ENCODE assay signal across 8 mouse cellular contexts in genomic region chr4:154877864-154878548, GRCm38 (mm10). TPM values are rescaled to one million over a fixed set of nuclear protein-coding genes. Genes with fewer than 3 reads are reported as not detected.
A peak's percentile ranks its signal among the peaks of the same experiment; 100 is the strongest.
DNase-seq lines count a peak whose midpoint lies in the region; ATAC-seq and TF ChIP-seq lines count a peak whose summit lies in the region.

No protein-coding gene starts in this region.

- 7% methylated on average over 17 of the region's 18 CpGs for WGBS in heart, embryonic 11.5 days (ENCODE audit: insufficient replicate concordance)
- WGBS in kidney, embryonic 16.5 days, result 11% methylated on average over 18 of the region's 18 CpGs
- 9% methylated on average over 18 of the region's 18 CpGs for WGBS in liver, embryonic 11.5 days
- WGBS in stomach, embryonic 14.5 days, result 9% methylated on average over 18 of the region's 18 CpGs

- H3K79me3 ChIP-seq in C2C12 (ENCODE audit: low read depth), result no peaks in the 10 kb centered on the region

- H3ac ChIP-seq in C2C12 (ENCODE audit: control insufficient read depth, insufficient read length, low read depth), result no peak overlapping the region

- H3K27me3 ChIP-seq in C2C12 (ENCODE audit: control insufficient read depth, insufficient read depth, insufficient read length), result peaks cover 10% of the 10 kb centered on the region
- H3K27me3 ChIP-seq in erythroblast, embryonic 14.5 days (ENCODE audit: control insufficient read depth), result peaks cover 17% of the 10 kb centered on the region
- no peaks in the 10 kb centered on the region for H3K27me3 ChIP-seq in heart, embryonic 11.5 days (ENCODE audit: control insufficient read depth, insufficient read depth, low read length)
- no peaks in the 10 kb centered on the region for H3K27me3 ChIP-seq in kidney, embryonic 16.5 days (ENCODE audit: insufficient read depth, low read length)
- H3K27me3 ChIP-seq in liver, embryonic 11.5 days (replicated peaks; ENCODE audit: control insufficient read depth, insufficient read depth, low read length), result no peaks in the 10 kb centered on the region; the same call in 1 of the 2 replicates
- no peaks in the 10 kb centered on the region for H3K27me3 ChIP-seq in stomach, embryonic 14.5 days (ENCODE audit: control insufficient read depth, insufficient read depth, low read length)

- DNase-seq in brain, embryonic 14.5 days (ENCODE audit: low read depth), result peak; percentile 98
- DNase-seq in liver, embryonic 11.5 days (ENCODE audit: low spot score), result peak; percentile 90
- DNase-seq in naive thymus-derived CD4-positive, alpha-beta T cell, adult 2 months (ENCODE audit: low read depth), result peak; percentile 97

- H3K79me2 ChIP-seq in C2C12 (ENCODE audit: control insufficient read depth, insufficient read depth), result no peaks in the 10 kb centered on the region

- H3K4me2 ChIP-seq in heart, embryonic 11.5 days, result peak overlapping the region; percentile 62
- H3K4me2 ChIP-seq in kidney, embryonic 16.5 days (replicated peaks; ENCODE audit: low read depth, low read length), result peak overlapping the region; percentile 62
- peak overlapping the region; percentile 74 for H3K4me2 ChIP-seq in liver, embryonic 11.5 days
- H3K4me2 ChIP-seq in stomach, embryonic 14.5 days (replicated peaks; ENCODE audit: low read depth, low read length), result peak overlapping the region; percentile 45

- peaks cover 33% of the 10 kb centered on the region for H3K4me1 ChIP-seq in erythroblast, embryonic 14.5 days (ENCODE audit: control insufficient read depth)
- peaks cover 14% of the 10 kb centered on the region for H3K4me1 ChIP-seq in heart, embryonic 11.5 days (ENCODE audit: control insufficient read depth, insufficient read depth, low read length)
- no peaks in the 10 kb centered on the region for H3K4me1 ChIP-seq in kidney, embryonic 16.5 days (ENCODE audit: insufficient read depth, low read length)
- peaks cover 20% of the 10 kb centered on the region for H3K4me1 ChIP-seq in liver, embryonic 11.5 days (replicated peaks; ENCODE audit: control insufficient read depth, insufficient read depth, low read length)
- H3K4me1 ChIP-seq in stomach, embryonic 14.5 days (ENCODE audit: control insufficient read depth, insufficient read depth, low read length), result no peaks in the 10 kb centered on the region

- H3K27ac ChIP-seq in heart, embryonic 11.5 days (ENCODE audit: low read depth, low read length), result peak overlapping the region; percentile 91
- H3K27ac ChIP-seq in kidney, embryonic 16.5 days (ENCODE audit: low read length), result peak overlapping the region; percentile 79
- peak overlapping the region; percentile 84 for H3K27ac ChIP-seq in liver, embryonic 11.5 days (ENCODE audit: low read depth, low read length)
- H3K27ac ChIP-seq in stomach, embryonic 14.5 days (ENCODE audit: low read length), result peak overlapping the region; percentile 73

- peak; percentile 26; the same call in 1 of the 2 replicates for TF ChIP-seq POLR2A in brain, embryonic 14.5 days (IDR thresholded peaks at IDR 0.05; ENCODE audit: borderline replicate concordance, extremely low read depth, insufficient read depth, insufficient read length, poor library complexity, severe bottlenecking)

- peak overlapping the region; percentile 66 for H3K9ac ChIP-seq in heart, embryonic 11.5 days (ENCODE audit: low read depth, low read length)
- H3K9ac ChIP-seq in kidney, embryonic 16.5 days (replicated peaks; ENCODE audit: low read length), result peak overlapping the region; percentile 68
- peak overlapping the region; percentile 62 for H3K9ac ChIP-seq in liver, embryonic 11.5 days (ENCODE audit: low read depth, low read length)
- H3K9ac ChIP-seq in stomach, embryonic 14.5 days (replicated peaks; ENCODE audit: low read depth, low read length), result no peak overlapping the region; the same call in 1 of the 2 replicates

- H3K9me3 ChIP-seq in erythroblast, embryonic 14.5 days (ENCODE audit: control insufficient read depth, low read length), result no peaks in the 10 kb centered on the region
- no peaks in the 10 kb centered on the region for H3K9me3 ChIP-seq in heart, embryonic 11.5 days (replicated peaks; ENCODE audit: control insufficient read depth, low read length)
- H3K9me3 ChIP-seq in kidney, embryonic 16.5 days (ENCODE audit: low read length), result no peaks in the 10 kb centered on the region
- H3K9me3 ChIP-seq in liver, embryonic 11.5 days (ENCODE audit: control insufficient read depth, low read length), result no peaks in the 10 kb centered on the region
- no peaks in the 10 kb centered on the region for H3K9me3 ChIP-seq in stomach, embryonic 14.5 days (ENCODE audit: control insufficient read depth, low read depth, low read length)

- ATAC-seq in heart, embryonic 11.5 days (replicated peaks; ENCODE audit: insufficient number of reproducible peaks, low FRiP score, low TSS enrichment), result peak; percentile 90
- ATAC-seq in kidney, embryonic 16.5 days (ENCODE audit: low FRiP score, low TSS enrichment), result peak; percentile 98
- ATAC-seq in liver, embryonic 11.5 days (replicated peaks; ENCODE audit: low FRiP score), result peak; percentile 83
- peak; percentile 95 for ATAC-seq in stomach, embryonic 14.5 days (ENCODE audit: insufficient number of reproducible peaks, insufficient read depth, low FRiP score, low read depth)

- peak; percentile 25 for TF ChIP-seq CTCF in C2C12 (IDR thresholded peaks at IDR 0.05; ENCODE audit: control insufficient read depth, insufficient read depth, insufficient read length)
- peak; percentile 96 for TF ChIP-seq CTCF in brain, embryonic 14.5 days (IDR thresholded peaks at IDR 0.05; ENCODE audit: borderline replicate concordance, extremely low read depth, insufficient read depth, insufficient read length)

- H3K36me3 ChIP-seq in C2C12 (ENCODE audit: control insufficient read depth, insufficient read depth), result no peaks in the 10 kb centered on the region
- no peaks in the 10 kb centered on the region for H3K36me3 ChIP-seq in erythroblast, embryonic 14.5 days (ENCODE audit: control insufficient read depth)
- H3K36me3 ChIP-seq in heart, embryonic 11.5 days (ENCODE audit: control insufficient read depth, insufficient read depth, low read length), result no peaks in the 10 kb centered on the region
- no peaks in the 10 kb centered on the region for H3K36me3 ChIP-seq in kidney, embryonic 16.5 days (ENCODE audit: insufficient read depth, low read length)
- H3K36me3 ChIP-seq in liver, embryonic 11.5 days (ENCODE audit: control insufficient read depth, insufficient read depth, low read length), result no peaks in the 10 kb centered on the region
- no peaks in the 10 kb centered on the region for H3K36me3 ChIP-seq in stomach, embryonic 14.5 days (ENCODE audit: control insufficient read depth, insufficient read depth, low read length)

- H3K4me3 ChIP-seq in C2C12 (ENCODE audit: insufficient read depth, poor library complexity, severe bottlenecking), result no peak overlapping the region
- peak overlapping the region; percentile 54 for H3K4me3 ChIP-seq in erythroblast, embryonic 14.5 days (replicated peaks)
- H3K4me3 ChIP-seq in heart, embryonic 11.5 days (ENCODE audit: low read depth, low read length), result peak overlapping the region; percentile 37
- H3K4me3 ChIP-seq in kidney, embryonic 16.5 days (ENCODE audit: low read length), result peak overlapping the region; percentile 37
- H3K4me3 ChIP-seq in liver, embryonic 11.5 days (ENCODE audit: low read depth, low read length), result peak overlapping the region; percentile 47
- peak overlapping the region; percentile 13; the same call in 1 of the 2 replicates for H3K4me3 ChIP-seq in stomach, embryonic 14.5 days (ENCODE audit: low read depth, low read length)

TF ChIP-seq in C2C12, 6 proteins besides CTCF, POLR2A, EP300 and RAD21 (continues in another document):
- no peak for TF ChIP-seq MYOD1 (IDR thresholded peaks at IDR 0.05; ENCODE audit: control insufficient read depth, insufficient read length, low read depth)
- TF ChIP-seq MYOG (IDR thresholded peaks at IDR 0.05; ENCODE audit: control insufficient read depth, extremely low read depth, insufficient read length), result no peak

RNA-seq across cellular contexts. Expression of gene Mmel1, which starts 8.6 kb away (rescaled TPM):
- polyA plus RNA-seq in C2C12 (2012; fragmentation: generic; extraction: Trizol), result 0.04 TPM
- polyA plus RNA-seq in brain, embryonic 14.5 days (2012; rRNA removed), result 0.29 and 0.30 TPM in 2 replicates
- polyA plus RNA-seq in erythroblast, embryonic 14.5 days (2012), result 0.17 and 0.27 TPM in 2 replicates
- 0.23 and 0.82 TPM in 2 replicates for polyA plus RNA-seq in heart, embryonic 11.5 days (2014; fragmentation: Nextera tagmentation; extraction: Ambion mirVana)
- 0.17 TPM in 1 of 2 replicates, not detected in the other for polyA plus RNA-seq in kidney, embryonic 16.5 days (2015; fragmentation: Nextera tagmentation; extraction: Ambion mirVana)
- polyA plus RNA-seq in liver, embryonic 11.5 days (2014; fragmentation: Nextera tagmentation; extraction: Ambion mirVana), result 0.25 and 0.31 TPM in 2 replicates
- polyA plus RNA-seq in stomach, embryonic 14.5 days (2014; fragmentation: Nextera tagmentation; extraction: Ambion mirVana), result 0.12 TPM in 1 of 2 replicates, not detected in the other

RNA-seq across cellular contexts. Expression of gene Fam213b, which starts 20.9 kb away (rescaled TPM):
- polyA plus RNA-seq in C2C12 (2012; fragmentation: generic; extraction: Trizol), result 1.9 TPM
- 28.9 and 30.7 TPM in 2 replicates for polyA plus RNA-seq in brain, embryonic 14.5 days (2012; rRNA removed)
- 0.21 and 0.47 TPM in 2 replicates for polyA plus RNA-seq in erythroblast, embryonic 14.5 days (2012)
- polyA plus RNA-seq in heart, embryonic 11.5 days (2014; fragmentation: Nextera tagmentation; extraction: Ambion mirVana), result 26.4 and 29.6 TPM in 2 replicates
- 39.1 and 42.2 TPM in 2 replicates for polyA plus RNA-seq in kidney, embryonic 16.5 days (2015; fragmentation: Nextera tagmentation; extraction: Ambion mirVana)
- 17.4 and 20.1 TPM in 2 replicates for polyA plus RNA-seq in liver, embryonic 11.5 days (2014; fragmentation: Nextera tagmentation; extraction: Ambion mirVana)
- 40.1 and 42.5 TPM in 2 replicates for polyA plus RNA-seq in stomach, embryonic 14.5 days (2014; fragmentation: Nextera tagmentation; extraction: Ambion mirVana)

RNA-seq across cellular contexts. Expression of gene Ttc34, which starts 40.7 kb away (rescaled TPM):
- not detected for polyA plus RNA-seq in C2C12 (2012; fragmentation: generic; extraction: Trizol)
- polyA plus RNA-seq in brain, embryonic 14.5 days (2012; rRNA removed), result 0.50 and 1.00 TPM in 2 replicates
- polyA plus RNA-seq in erythroblast, embryonic 14.5 days (2012), result not detected in 2 replicates
- polyA plus RNA-seq in heart, embryonic 11.5 days (2014; fragmentation: Nextera tagmentation; extraction: Ambion mirVana), result 0.35 and 0.52 TPM in 2 replicates
- polyA plus RNA-seq in kidney, embryonic 16.5 days (2015; fragmentation: Nextera tagmentation; extraction: Ambion mirVana), result 0.24 and 0.59 TPM in 2 replicates
- 0.10 TPM in 1 of 2 replicates, not detected in the other for polyA plus RNA-seq in liver, embryonic 11.5 days (2014; fragmentation: Nextera tagmentation; extraction: Ambion mirVana)
- 0.29 and 0.55 TPM in 2 replicates for polyA plus RNA-seq in stomach, embryonic 14.5 days (2014; fragmentation: Nextera tagmentation; extraction: Ambion mirVana)

RNA-seq across cellular contexts. Expression of gene Tnfrsf14, which starts 50.4 kb away (rescaled TPM):
- 0.02 TPM for polyA plus RNA-seq in C2C12 (2012; fragmentation: generic; extraction: Trizol)
- 0.79 and 1.8 TPM in 2 replicates for polyA plus RNA-seq in brain, embryonic 14.5 days (2012; rRNA removed)
- polyA plus RNA-seq in erythroblast, embryonic 14.5 days (2012), result 12.5 and 19.4 TPM in 2 replicates
- 3.0 and 4.4 TPM in 2 replicates for polyA plus RNA-seq in heart, embryonic 11.5 days (2014; fragmentation: Nextera tagmentation; extraction: Ambion mirVana)
- polyA plus RNA-seq in kidney, embryonic 16.5 days (2015; fragmentation: Nextera tagmentation; extraction: Ambion mirVana), result 0.74 and 0.95 TPM in 2 replicates
- 23.1 and 24.4 TPM in 2 replicates for polyA plus RNA-seq in liver, embryonic 11.5 days (2014; fragmentation: Nextera tagmentation; extraction: Ambion mirVana)
- polyA plus RNA-seq in stomach, embryonic 14.5 days (2014; fragmentation: Nextera tagmentation; extraction: Ambion mirVana), result 1.2 and 2.9 TPM in 2 replicates
